Mouse (Mus musculus) heart, adult 2 months (tissue): ENCODE measurements around the gene Dscaml1.

ENCODE experiments used
- CTCF ChIP-seq: fragments of 200-600 bp; IDR thresholded peaks from 2 replicates; pipeline ENCODE4 v1.8.1; 2022; ENCODE audit warnings: antibody characterized with exemption, mild to moderate bottlenecking, moderate library complexity
- EP300 ChIP-seq: fragments of 200-500 bp; IDR thresholded peaks from 2 replicates; pipeline ENCODE4 v1.6.1; 2011; ENCODE audit warnings: low read depth, low read length, control low read depth; ENCODE audit not compliant: insufficient read depth

GRCm38 (mm10) chr9:45644833-45645388 is 218.5 kb downstream of the Dscaml1 start:
- TF ChIP-seq CTCF (no peak), EP300 (no peak)
